Mouse (Mus musculus): Measurements from ENCODE around the gene Aaas.

Gene Aaas

GRCm38 (mm10) chr15:102350138-102350941 lies at the start of gene Aaas:
Gene Aaas, minus strand, starts transcription at chr15:102350771.
- peak; percentile 96 for DNase-seq

DNA sequence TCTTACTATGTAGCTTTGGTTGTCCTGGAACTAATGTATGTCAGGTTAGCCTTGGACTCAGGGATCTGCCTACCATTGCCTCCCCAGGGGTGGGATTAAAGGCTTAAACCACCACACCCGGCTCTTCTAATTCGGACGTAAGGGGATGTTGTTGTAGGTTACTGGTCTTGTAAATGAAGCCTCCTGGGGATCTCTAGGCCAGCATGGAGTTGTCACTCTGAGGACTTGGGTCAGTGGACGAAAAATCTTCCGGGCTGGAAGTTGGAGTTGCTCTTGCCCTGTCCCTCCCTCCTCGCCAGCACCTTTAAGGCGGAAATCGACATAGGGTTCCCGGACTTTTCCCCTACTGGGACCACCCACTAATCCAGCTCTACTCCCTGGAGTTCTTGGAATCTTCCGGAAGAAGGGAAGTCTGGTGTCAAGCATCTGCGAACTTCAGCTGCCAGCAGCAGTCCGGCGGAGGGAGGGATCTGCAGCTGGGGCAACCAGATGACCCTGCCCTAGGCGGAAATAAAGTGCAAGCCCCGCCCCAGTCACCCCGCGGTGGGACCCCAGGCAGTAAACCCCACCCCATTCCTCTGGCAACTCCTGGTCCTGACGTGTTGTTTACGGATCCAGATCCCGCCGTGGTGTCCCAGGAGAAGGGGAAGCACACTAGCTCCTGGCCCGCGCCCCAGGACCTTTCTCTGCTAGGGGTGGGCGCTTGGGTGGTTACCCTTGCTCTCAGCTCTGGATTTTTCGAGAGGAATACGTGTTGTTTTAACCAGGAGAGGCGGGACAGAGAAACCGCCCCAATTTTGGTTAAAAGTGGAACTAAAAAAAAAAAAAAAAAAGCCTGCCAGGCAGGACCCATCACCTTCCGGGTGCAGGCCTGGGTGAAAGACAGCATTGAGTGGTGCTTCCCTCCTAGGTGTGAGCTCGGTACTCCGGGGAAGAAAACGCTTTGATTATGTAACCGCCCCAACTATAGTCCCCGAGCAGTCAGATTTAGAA lies 49.0 kb upstream of the Aaas start:
- DNase-seq = peak; percentile 88

GRCm38 (mm10) chr15:102398629-102399028 lies 48.1 kb upstream of the Aaas start:
- DNase-seq = peak; percentile 20

- peak; percentile 64 for DNase-seq
Observed at GRCm38 (mm10) chr15:102395061-102395460, 44.5 kb upstream of the Aaas start.

- DNase-seq = no peak
Observed at GRCm38 (mm10) chr15:102393584-102394014, 43.0 kb upstream of the Aaas start.

DNA sequence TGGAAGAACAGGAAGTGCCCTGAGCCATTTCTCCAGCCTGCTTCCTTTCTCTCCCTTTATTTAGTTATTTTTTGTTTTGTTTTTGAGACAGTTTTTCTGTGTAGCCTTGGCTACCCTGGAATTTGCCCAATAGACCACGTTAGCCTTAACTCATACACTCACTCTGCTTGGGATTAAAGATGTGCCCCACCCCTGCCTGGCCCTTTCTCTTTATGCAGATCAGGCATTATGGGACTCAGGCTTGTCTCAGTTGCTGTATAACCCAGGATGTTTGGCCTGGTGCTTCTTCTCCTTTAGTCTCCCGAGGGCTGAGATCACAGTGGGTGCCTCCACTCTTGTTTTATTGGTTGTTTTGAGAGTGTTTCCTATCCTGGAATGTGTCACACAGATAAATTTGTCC lies 41.9 kb upstream of the Aaas start:
- DNase-seq = no peak

DNA sequence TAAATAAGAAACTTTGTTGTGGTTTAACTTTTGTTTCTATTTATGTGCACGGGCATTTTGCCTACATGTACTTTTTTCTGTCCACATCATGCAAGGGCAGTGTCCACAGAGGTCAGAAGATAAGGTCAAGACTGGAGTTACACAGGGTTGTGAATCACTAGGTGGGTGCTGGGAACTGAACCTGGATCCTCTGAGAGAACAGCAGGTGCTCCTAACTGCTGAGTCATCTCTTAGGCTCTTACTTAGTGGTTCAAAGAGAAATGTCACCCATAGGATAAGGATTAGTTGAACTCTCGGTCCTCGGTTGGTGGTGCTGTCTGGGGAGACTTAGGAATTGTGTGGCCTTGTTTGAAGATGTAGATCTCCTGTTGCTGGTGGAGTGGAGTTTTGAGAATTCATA lies 38.4 kb upstream of the Aaas start:
- no peak for DNase-seq

GRCm38 (mm10) chr15:102386640-102387039 lies 36.1 kb upstream of the Aaas start:
- peak; percentile 73 for DNase-seq

- DNase-seq = no peak
Observed at GRCm38 (mm10) chr15:102383671-102384070, 33.1 kb upstream of the Aaas start.

DNA sequence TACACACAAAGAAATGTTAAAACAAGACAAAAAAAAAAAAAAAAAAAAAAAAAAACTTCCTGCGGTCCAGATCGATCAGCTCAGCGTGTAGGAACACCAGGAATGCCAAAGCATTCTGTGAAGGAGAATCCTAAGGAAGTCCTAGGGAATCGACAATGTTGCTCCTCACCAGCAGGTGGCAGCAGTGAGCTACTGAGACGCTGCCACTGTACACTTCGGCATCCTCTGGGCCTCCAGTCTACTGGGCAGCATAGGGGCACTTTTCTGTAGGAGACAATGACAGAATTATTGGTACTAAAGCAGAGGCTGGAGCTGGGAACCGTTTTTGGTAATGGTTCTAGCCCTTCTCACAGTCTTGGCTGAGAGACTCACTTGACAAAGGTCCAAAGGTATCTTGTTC lies 31.0 kb upstream of the Aaas start:
- peak; percentile 83 for DNase-seq

DNA sequence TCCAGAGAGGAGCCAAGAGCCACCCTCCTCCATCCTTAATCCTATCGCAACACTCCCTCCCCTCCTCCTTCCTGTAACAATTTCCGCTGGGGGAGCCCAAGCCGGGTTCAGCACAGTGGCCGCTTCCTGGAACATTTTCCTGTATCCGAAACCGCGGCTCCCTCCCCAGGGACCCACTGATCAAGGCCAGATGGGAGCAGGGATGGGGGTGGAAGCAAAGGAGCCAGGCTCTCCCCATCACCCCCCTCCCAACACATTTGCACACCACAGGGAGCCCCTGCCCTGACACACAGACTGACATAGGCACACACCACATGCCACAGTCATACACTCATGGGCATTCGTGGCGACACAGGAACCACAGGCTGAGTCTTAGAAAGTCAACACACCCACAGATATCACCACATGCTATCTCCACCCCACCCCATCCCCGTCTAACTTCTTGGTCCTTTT lies 27.3 kb upstream of the Aaas start:
- peak; percentile 33 for DNase-seq

- peak; percentile 87 for DNase-seq
Observed at GRCm38 (mm10) chr15:102377163-102377543, 26.6 kb upstream of the Aaas start.

DNA sequence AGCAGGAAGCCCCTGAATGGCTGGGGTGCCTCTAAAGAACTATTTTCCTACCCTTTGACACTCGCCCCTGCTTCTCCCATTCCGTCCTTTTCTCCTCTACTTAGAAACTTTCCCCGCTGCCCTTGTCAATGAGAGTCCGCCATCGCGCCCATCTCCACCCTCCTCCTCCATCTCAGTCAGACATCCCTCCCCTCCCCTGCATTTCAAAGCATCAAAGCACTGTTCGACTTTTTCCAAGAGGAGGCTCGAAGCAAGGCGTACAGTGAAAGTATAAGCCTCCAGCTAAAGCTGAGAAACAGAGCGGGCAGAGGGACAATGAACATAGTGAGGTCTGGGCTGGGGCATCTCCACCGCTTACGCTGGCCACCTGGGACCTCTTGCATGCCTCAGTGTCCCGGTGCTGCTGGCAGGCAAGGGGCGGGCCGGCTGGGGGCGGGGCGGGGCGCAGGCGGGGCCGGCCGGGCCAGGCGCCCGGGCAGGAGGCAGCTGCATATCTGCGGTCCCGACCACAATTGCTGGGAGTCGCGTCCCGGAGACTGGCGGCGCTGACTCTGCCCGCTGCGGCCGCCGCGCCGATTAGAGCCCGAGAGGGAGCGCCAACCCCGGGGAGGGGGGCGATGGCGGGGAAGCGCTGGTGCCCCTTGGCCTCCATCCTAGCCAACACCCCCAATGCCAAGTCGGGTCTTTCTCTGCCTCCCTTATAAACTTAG lies 26.0 kb upstream of the Aaas start:
- peak; percentile 85 for DNase-seq

DNA sequence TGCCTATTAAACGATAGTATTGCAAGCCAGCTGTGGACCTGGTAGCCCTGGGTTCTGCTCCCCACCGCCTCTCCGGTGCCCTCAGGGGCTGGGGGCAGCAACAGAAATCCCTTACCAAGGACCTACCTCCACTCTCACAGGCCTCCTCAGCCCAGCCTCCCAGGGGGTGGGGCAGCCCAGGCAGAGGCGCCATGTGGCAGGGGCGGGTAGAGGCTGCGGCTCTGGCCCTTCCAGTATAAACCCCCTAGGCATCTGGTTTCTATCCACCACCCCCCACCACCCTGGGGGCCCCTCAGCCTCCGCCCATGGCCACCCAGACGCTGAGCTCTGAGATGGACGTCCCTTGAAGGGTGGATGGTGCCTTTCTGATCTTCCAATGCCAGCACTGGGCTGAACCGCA lies 20.2 kb upstream of the Aaas start:
- DNase-seq = no peak

DNA sequence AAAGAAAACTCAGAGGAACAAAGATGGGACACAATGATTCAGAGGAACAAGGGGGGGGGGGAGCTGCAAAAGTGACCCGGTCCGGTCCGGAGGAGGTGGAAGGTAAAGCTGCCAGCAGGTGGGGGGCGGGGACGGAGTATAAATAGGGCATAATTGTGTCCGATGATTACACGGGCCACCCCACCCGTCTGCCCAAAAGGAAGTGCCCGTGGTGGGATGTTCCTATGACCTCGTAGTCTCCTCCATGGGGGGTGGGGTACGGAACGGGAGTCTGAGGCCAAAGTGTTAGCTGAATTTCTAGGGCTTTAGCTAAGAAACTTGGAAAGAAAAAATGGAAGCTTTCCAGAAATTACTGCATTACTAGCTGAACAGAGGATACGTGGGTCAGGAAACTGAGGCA lies 19.4 kb upstream of the Aaas start:
- DNase-seq = no peak

GRCm38 (mm10) chr15:102366733-102367344 lies 16.3 kb upstream of the Aaas start, which contains the start of gene Sp7:
Gene Sp7, minus strand, starts transcription at chr15:102367182.
- DNase-seq = peak; percentile 22

DNA sequence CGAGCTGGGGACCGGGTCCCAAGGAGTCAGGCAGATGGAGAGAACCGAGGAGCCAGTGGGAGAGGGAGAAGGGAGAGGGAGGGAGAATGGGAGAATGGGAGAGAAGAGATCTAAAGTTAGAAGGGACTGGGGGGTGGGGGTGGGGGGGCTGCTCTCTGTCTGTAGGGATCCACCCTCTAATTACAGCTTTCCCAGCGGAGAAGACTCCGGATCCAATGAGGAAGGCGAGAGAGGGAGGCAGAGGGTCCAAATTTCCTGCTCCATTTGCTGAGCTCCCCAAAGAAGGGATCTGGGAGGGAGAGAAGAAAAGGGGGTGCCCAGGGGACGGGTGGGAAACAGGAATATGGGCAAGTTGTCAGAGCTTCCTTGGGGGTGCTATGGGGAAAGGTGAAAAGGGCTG lies 15.7 kb upstream of the Aaas start:
- DNase-seq = no peak

- no peak for DNase-seq
Observed at GRCm38 (mm10) chr15:102364678-102365077, 14.1 kb upstream of the Aaas start.

- peak; percentile 19 for DNase-seq
Observed at GRCm38 (mm10) chr15:102362648-102363047, 12.1 kb upstream of the Aaas start.

DNA sequence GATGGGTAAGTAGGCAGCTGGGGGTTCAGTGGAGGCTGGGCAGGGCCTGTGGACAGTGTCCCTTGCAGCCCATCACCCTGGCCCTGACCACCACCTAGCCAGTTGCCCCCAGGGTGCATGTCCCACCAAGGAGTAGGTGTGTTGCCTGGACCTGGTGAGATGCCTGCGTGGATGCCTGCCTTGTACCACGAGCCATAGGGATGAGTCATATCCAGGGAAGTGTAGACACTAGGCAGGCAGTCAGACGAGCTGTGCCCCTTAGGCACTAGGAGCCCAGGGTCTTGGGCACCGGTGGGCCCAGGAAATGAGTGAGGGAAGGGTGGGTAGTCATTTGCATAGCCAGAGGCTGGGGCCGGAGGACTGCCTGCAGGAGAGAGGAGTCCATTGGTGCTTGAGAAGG lies 8.3 kb upstream of the Aaas start:
- no peak for DNase-seq

DNA sequence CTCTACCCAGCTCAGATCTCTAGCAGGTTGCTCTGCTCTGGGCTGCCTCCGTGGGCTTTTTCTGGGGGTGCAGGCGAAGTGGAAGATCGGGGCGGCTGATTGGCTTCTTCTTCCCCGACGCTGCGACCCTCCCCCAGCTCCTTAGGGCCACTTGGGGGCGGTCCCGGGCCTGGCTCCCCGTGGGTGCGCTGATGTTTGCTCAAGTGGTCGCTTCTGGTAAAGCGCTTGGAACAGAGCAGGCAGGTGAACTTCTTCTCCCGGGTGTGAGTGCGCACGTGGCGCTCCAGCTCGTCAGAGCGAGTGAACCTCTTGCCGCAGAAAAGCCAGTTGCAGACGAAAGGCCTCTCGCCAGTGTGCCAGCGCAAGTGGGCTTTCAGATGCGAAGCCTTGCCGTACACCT lies 7.6 kb upstream of the Aaas start:
- DNase-seq = no peak
